Comparison of ENCODE assay signal across 9 mouse cellular contexts in genomic region chr13:49391374-49391773, GRCm38 (mm10). TPM values are rescaled to one million over a fixed set of nuclear protein-coding genes. Genes with fewer than 3 reads are reported as not detected.
DNase-seq lines count a peak whose midpoint lies in the region; ATAC-seq and TF ChIP-seq lines count a peak whose summit lies in the region.
"Had no signal": no experiment of that assay in that cellular context is flagged by ENCODE, and none has a peak within 500 bp of the region (broad histone marks: within the 10 kb centered on the region; RNA-seq: fewer than 3 reads in every experiment).

No protein-coding gene starts in this region.

- no peaks in the 10 kb centered on the region for H3K9me3 ChIP-seq in heart, embryonic 10.5 days
- H3K9me3 ChIP-seq in midbrain, postnatal 0 days (ENCODE audit: low read length): no peaks in the 10 kb centered on the region
- H3K9me3 ChIP-seq in midbrain, embryonic 16.5 days (replicated peaks; ENCODE audit: control insufficient read depth, low read length, poor library complexity, severe bottlenecking): no peaks in the 10 kb centered on the region
- H3K9me3 ChIP-seq: limb, embryonic 15.5 days had no signal

- no peak for ATAC-seq in midbrain, postnatal 0 days (ENCODE audit: low FRiP score)
- no peak for ATAC-seq in midbrain, embryonic 16.5 days
- no peak for ATAC-seq in cerebellum, adult (ENCODE audit: insufficient number of reproducible peaks, low FRiP score, low TSS enrichment)

- DNase-seq in heart, postnatal 4 days: peak; percentile 52
- no peak for DNase-seq in heart, embryonic 10.5 days (ENCODE audit: low spot score)
- DNase-seq in midbrain, postnatal 0 days (ENCODE audit: low spot score): no peak
- DNase-seq in NIH3T3 (ENCODE audit: low read depth): peak; percentile 60
- DNase-seq in naive thymus-derived CD4-positive, alpha-beta T cell, adult 2 months (ENCODE audit: low read depth): peak; percentile 40
- DNase-seq in urinary bladder, postnatal 36 days (ENCODE audit: low spot score in 2 of 2): no peak

- H3K4me3 ChIP-seq in heart, embryonic 10.5 days: no peak overlapping the region
- no peak overlapping the region for H3K4me3 ChIP-seq in midbrain, postnatal 0 days (ENCODE audit: low read depth, low read length)
- no peak overlapping the region for H3K4me3 ChIP-seq in midbrain, embryonic 16.5 days (ENCODE audit: low read depth, low read length)
- H3K4me3 ChIP-seq: limb, embryonic 15.5 days had no signal

- 92% methylated on average over 2 of the region's 2 CpGs for WGBS in heart, embryonic 10.5 days
- WGBS in midbrain, postnatal 0 days: 96% methylated on average over 2 of the region's 2 CpGs
- 100% methylated on average over 2 of the region's 2 CpGs for WGBS in midbrain, embryonic 16.5 days

- peaks cover 19% of the 10 kb centered on the region for H3K36me3 ChIP-seq in heart, embryonic 10.5 days
- 0 out of 2 replicates have a peak, but pooled peaks cover 6% of the 10 kb centered on the region for H3K36me3 ChIP-seq in midbrain, postnatal 0 days (ENCODE audit: insufficient read depth, low read length)
- H3K36me3 ChIP-seq in midbrain, embryonic 16.5 days (ENCODE audit: control insufficient read depth, insufficient read depth, low read length): peaks cover 8% of the 10 kb centered on the region

- no peak overlapping the region for H3K4me2 ChIP-seq in midbrain, postnatal 0 days (ENCODE audit: low read depth, low read length, poor library complexity, severe bottlenecking)
- no peak overlapping the region for H3K4me2 ChIP-seq in midbrain, embryonic 16.5 days (ENCODE audit: low read length)
- H3K4me2 ChIP-seq: limb, embryonic 15.5 days had no signal

- peaks cover 13% of the 10 kb centered on the region for H3K4me1 ChIP-seq in heart, embryonic 10.5 days
- no peaks in the 10 kb centered on the region for H3K4me1 ChIP-seq in midbrain, postnatal 0 days (ENCODE audit: insufficient read depth, low read length)
- H3K4me1 ChIP-seq in midbrain, embryonic 16.5 days (ENCODE audit: control insufficient read depth, insufficient read depth, low read length): no peaks in the 10 kb centered on the region
- H3K4me1 ChIP-seq: limb, embryonic 15.5 days had no signal

- H3K27ac ChIP-seq in heart, embryonic 10.5 days: no peak overlapping the region
- H3K27ac ChIP-seq in midbrain, postnatal 0 days (ENCODE audit: low read depth, low read length): no peak overlapping the region
- no peak overlapping the region for H3K27ac ChIP-seq in midbrain, embryonic 16.5 days (ENCODE audit: low read length)
- H3K27ac ChIP-seq: limb, embryonic 15.5 days had no signal

- H3K27me3 ChIP-seq in heart, embryonic 10.5 days (ENCODE audit: insufficient read depth, poor library complexity, severe bottlenecking): no peaks in the 10 kb centered on the region
- no peaks in the 10 kb centered on the region for H3K27me3 ChIP-seq in midbrain, postnatal 0 days (ENCODE audit: insufficient read depth, low read length)
- H3K27me3 ChIP-seq in midbrain, embryonic 16.5 days (ENCODE audit: control insufficient read depth, insufficient read depth, low read depth, low read length): no peaks in the 10 kb centered on the region
- H3K27me3 ChIP-seq: limb, embryonic 15.5 days had no signal

- H3K9ac ChIP-seq in midbrain, postnatal 0 days (replicated peaks; ENCODE audit: low read length, poor library complexity, severe bottlenecking): no peak overlapping the region
- no peak overlapping the region for H3K9ac ChIP-seq in midbrain, embryonic 16.5 days (ENCODE audit: low read depth, low read length)
- H3K9ac ChIP-seq: limb, embryonic 15.5 days had no signal

- TF ChIP-seq CTCF in midbrain, postnatal 0 days (IDR thresholded peaks at IDR 0.05): peak; percentile 61

RNA-seq across cellular contexts. Expression of gene Ippk, which starts 29.7 kb away (rescaled TPM):
- total RNA-seq in heart, postnatal 4 days (2021): 1 to 10 TPM; 9.5 to 9.9 TPM
- polyA plus RNA-seq in heart, embryonic 10.5 days (2016; fragmentation: Nextera tagmentation; extraction: Ambion mirVana): 15.8 and 18.5 TPM in 2 replicates
- 11.9 TPM in 2 replicates for total RNA-seq in midbrain, postnatal 0 days (2014; rRNA removed)
- polyA plus RNA-seq in midbrain, postnatal 0 days (2015; fragmentation: Nextera tagmentation; extraction: Ambion mirVana): 10.4 and 10.9 TPM in 2 replicates
- polyA plus RNA-seq in midbrain, embryonic 16.5 days (2015; fragmentation: Nextera tagmentation; extraction: Ambion mirVana): 13.2 and 14.1 TPM in 2 replicates

RNA-seq across cellular contexts. Expression of gene Bicd2, which starts 50.0 kb away (rescaled TPM):
- 10 to 100 TPM; 80.9 to 84.3 TPM for total RNA-seq in heart, postnatal 4 days (2021)
- 37.5 and 46.7 TPM in 2 replicates for polyA plus RNA-seq in heart, embryonic 10.5 days (2016; fragmentation: Nextera tagmentation; extraction: Ambion mirVana)
- 49.3 and 50.4 TPM in 2 replicates for total RNA-seq in midbrain, postnatal 0 days (2014; rRNA removed)
- polyA plus RNA-seq in midbrain, postnatal 0 days (2015; fragmentation: Nextera tagmentation; extraction: Ambion mirVana): 24.0 and 24.1 TPM in 2 replicates
- 26.2 and 28.3 TPM in 2 replicates for polyA plus RNA-seq in midbrain, embryonic 16.5 days (2015; fragmentation: Nextera tagmentation; extraction: Ambion mirVana)

Comparison
In these comparisons a context has a peak if more than half of its experiments do, and no peak if none do; other contexts are left out.
1. DNase-seq: peak in heart, postnatal 4 days (single experiment), NIH3T3 (single experiment) and naive thymus-derived CD4-positive, alpha-beta T cell, adult 2 months (single experiment); none in heart, embryonic 10.5 days (single experiment), midbrain, postnatal 0 days (single experiment) and urinary bladder, postnatal 36 days (0 of 2).